Mouse (Mus musculus): ENCODE results near the gene Exo1.

Gene Exo1

DNA sequence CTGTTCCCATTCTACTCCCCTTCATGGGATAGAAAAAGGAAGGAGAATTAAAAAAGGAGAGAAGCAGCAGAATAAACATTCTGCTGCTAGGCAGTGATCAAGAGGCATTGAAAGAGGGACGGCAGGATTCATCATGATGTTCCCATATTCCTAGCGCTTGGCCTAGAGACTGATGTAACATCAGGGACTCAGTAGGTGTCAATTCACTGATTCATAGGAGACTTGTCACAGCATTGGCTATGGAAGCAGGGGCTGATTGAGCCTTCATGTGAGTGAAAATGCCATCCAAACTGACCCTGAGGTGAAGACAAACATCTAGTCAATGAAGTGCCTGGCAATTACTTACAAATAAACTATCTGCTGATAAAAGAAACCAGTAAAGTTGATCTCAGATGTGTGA, 70.5 kb downstream of the Exo1 start:
- no peak for DNase-seq (ENCODE audit: extremely low spot score)

DNA sequence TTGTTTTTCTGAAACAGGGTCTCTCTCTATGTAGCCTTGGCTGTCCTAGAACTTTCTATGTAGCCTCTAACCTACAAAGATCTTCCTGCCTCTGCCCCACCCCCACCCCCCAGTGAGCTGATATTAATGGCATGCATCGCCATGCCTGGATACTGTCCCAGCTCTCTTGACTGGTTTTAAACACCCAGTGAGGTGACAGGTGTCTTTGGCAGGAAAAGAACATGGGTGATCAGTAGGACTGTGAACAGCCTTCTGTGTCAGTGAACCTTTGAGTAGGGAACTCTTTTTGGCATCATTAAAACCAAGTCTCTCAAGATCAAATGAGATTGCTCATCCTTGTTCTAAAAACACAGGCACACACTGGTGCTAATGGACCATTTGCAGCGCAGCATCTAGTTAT, 81.4 kb downstream of the Exo1 start:
- no peak for DNase-seq (ENCODE audit: extremely low spot score)
